Mouse (Mus musculus) B cell, adult 2 months (primary cell): ENCODE measurements around the gene Tnik.

Source experiments
- DNase-seq, 2 experiments: peaks; one replicate each; pipeline ENCODE4 v3.0.0; 2022

Tnik gene

GRCm38 (mm10) chr3:28265183-28265582 lies 2.2 kb downstream of the Tnik start:
- no peak for DNase-seq

DNA sequence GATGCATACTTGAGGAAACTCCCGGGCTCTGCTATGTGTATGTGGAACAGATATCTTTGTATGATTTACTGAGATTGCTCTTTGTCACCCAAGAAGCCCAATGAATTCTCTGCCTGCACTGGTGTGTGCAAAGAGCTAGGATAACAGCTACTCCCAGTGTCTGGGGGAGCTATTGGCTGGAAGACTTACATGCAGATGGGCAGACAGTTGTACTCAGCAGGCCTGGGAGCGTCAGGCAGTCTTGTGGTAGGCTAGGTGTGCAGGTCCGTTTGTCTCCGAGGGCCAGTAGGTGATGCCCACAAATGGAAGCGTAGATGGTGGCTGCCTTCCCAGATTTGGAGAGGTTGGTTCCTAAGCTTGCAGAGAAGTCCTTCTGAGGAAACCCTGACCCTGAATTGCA lies 2.6 kb downstream of the Tnik start:
- no peak for DNase-seq

- no peak for DNase-seq
These were observed 4.2 kb downstream of the Tnik start for GRCm38 (mm10) chr3:28267211-28267610.

- DNase-seq, result no peak
These were observed 6.7 kb downstream of the Tnik start for GRCm38 (mm10) chr3:28269716-28270115.

DNA sequence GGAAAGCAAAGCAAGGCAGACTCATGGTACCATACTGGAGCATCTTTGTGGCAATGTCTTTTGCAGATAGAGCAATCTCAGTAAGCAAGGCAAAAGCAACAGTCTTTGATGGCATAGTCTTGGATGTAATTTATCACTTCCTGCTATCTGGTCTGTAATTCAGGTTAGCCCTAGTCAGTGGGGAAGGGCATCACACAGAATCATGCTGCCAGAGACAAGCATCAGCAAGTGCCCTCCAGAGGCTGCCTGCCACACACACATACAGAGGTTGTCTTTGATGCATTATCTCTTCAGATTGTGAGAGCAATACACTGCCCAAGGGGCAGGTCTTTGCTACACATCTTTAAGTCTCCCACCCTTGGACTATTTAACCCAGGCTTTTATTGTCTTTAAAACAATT lies 8.9 kb downstream of the Tnik start:
- DNase-seq, result no peak

DNA sequence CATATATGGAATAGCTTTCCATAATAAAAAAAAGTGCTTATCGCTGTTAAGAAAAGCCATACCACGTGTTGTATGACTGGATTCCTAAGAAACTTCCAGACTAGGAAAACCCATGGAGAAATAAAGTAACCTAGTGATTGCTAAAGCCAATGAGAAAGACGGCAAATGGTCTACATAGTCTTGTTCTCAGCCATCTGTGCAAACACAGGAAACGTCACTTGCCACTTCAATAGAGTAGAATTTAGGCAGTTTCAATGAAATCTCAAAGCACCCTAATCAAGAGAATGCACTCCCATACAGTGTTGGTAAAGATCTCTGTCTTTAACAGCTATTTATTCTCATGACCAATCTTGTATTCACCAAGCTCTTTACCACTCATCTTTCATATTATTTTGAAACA lies 11.7 kb downstream of the Tnik start:
- DNase-seq, result no peak

GRCm38 (mm10) chr3:28289693-28290092 lies 26.7 kb downstream of the Tnik start:
- no peak for DNase-seq

GRCm38 (mm10) chr3:28301378-28301777 lies 38.4 kb downstream of the Tnik start:
- DNase-seq, result no peak

DNA sequence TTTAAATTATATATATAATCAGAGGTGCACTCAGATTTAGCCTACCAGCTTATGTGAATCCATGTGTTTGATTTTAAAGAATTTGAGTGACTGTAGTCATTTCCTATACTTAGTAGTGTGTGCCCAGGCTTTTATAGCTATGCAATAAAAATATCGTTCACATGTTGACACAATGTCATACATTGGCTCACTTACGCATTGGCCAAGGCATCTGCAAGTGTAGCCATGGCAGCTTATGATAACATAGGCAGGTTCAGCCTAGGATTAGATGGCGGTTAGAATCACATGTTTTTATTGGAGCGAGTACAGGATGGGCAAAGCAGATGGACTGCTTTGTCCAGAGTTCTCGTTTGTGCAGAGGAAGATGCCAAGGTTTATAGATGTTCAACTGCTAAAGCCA lies 40.9 kb downstream of the Tnik start:
- DNase-seq, result no peak

GRCm38 (mm10) chr3:28306852-28307251 lies 43.8 kb downstream of the Tnik start:
- DNase-seq, result no peak

- no peak for DNase-seq
These were observed 51.4 kb downstream of the Tnik start for GRCm38 (mm10) chr3:28314438-28314837.

DNA sequence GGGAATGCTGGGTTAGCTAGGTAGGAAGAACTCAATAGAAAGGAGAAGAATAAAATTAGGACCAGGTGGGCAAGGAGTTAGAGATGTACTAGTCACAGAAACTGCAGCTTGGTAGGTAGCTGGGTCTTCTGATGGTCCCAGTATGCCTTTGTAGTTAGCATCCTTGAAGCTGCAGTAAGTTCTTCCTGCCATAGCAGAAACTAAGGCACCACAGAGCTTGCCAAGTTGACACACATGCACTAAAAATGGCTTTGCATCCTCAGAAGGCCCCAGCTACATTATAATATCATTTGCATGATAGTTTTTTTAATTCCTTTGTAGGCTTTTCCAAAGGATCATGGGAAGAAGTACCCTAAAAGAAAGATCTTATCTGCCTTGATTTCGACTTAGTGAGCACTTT lies 54.3 kb downstream of the Tnik start:
- no peak for DNase-seq

GRCm38 (mm10) chr3:28321635-28322034 lies 58.6 kb downstream of the Tnik start:
- DNase-seq, result no peak

GRCm38 (mm10) chr3:28325613-28326233 lies 62.7 kb downstream of the Tnik start:
- DNase-seq, result no peak

DNA sequence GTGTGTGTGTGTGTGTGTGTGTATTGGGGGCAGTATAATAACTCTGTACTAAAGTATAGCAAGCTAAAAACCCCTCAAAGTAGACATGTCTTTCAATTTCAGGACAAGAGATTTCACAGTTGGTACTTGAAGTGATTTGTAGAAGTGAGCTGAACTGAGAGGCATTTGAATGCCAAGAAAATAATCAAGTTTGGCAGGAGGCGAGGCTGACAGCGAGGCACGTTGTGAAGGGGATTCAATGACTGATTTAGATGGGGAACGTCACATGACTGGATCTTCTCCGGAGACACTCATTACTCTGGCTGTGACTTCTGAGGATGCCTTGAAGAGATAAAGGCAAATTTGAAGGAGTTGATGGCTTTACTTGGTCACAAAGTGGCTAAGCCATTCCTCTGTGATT lies 69.3 kb downstream of the Tnik start:
- DNase-seq, result no peak

- DNase-seq, result no peak
These were observed 70.9 kb downstream of the Tnik start for GRCm38 (mm10) chr3:28333869-28334268.

- DNase-seq, result no peak
These were observed 71.5 kb downstream of the Tnik start for GRCm38 (mm10) chr3:28334547-28334946.

- no peak for DNase-seq
These were observed 77.1 kb downstream of the Tnik start for GRCm38 (mm10) chr3:28340071-28340470.

DNA sequence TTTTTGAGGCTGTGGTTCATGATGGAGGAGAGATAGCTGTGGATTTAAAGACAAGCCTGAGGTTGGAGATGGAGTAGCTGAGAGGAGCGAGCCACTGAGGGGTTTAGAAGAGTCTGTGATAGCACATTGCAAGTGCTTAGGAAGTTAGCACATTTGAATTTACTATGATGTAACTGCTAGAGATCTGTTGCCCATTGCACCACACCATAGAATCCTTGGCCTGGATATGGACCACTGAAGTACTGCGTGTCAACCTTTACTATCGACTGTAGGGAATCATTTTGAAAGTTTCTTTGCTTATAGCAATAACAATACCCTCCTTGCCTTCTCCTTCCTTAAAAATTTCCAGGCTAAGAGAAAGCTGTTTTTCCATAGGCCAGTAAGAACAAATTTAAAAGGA lies 80.2 kb downstream of the Tnik start:
- no peak for DNase-seq

DNA sequence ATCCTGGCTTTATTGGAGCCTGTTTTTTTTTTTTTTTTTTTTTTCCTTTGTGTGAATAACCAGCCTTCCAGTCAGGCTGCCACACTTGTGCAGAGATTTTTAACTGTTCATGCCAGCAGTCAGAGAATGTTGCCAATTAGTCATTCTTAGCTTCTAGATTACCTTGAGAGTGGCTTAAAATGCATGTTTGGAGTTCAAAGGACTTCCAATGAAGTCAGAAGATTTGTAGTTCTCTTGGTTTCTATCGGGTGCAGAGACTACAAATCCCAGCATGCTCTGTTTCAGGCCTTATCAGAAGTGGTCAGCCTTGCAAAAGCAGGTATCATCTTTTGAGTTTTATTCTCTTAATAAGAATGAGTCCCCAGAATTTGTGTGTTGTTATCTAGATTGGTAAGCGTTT lies 80.6 kb downstream of the Tnik start:
- no peak for DNase-seq

DNA sequence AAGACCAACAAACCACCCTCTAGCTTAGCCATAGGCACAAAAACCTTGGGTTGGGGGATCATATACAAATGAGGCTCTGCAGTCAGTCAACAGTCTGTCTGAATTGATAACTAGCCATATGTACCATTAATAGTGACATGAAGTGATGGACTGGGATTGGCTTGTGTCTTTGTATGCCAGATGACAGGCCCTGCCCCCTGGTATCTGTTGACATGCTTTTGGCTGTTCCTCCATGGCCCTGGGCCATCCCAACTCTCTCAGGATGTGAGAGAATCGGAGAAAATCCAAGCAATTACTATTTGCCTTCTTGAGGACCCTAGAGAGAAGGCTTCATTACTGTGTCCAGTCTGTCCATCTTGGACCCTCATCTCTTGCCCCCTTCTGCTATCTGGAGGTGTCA lies 82.4 kb downstream of the Tnik start:
- no peak for DNase-seq

- DNase-seq, result no peak
These were observed 82.9 kb downstream of the Tnik start for GRCm38 (mm10) chr3:28345961-28346360.

GRCm38 (mm10) chr3:28346476-28346875 lies 83.5 kb downstream of the Tnik start:
- no peak for DNase-seq

DNA sequence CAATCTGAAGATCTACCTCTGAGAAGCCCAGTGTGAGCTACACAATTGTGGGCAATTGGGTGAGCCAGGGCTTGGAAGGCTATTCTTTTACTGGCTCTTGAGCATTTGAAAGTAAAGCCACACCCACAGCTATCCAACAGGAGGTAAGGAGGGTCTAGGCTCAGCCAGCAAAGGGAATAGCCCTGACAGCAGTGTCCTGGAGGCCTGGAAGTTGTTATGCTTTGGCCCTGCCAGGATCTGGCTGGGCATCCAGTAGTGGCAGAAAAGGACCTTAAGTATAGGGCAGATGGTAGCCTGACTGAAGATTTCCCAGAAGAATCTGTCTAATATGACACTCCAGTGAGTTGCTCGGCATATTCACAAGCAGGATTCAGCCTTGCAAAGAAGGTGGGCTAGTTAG lies 85.7 kb downstream of the Tnik start:
- no peak for DNase-seq

GRCm38 (mm10) chr3:28350147-28350801 lies 87.3 kb downstream of the Tnik start:
- DNase-seq, result no peak
